Mouse (Mus musculus) neutrophil, adult 83 days (primary cell): ENCODE results near the gene Gm21721. TPM values are rescaled to one million over a fixed set of nuclear protein-coding genes. Genes with fewer than 3 reads are reported as not detected.

Experiments used
- total RNA-seq, 2 experiments: library from RNA; stranded (reverse); gene quantifications; one replicate each; pipeline ENCODE4 v1.2.4; 2023

The Gm21721 gene
- total RNA-seq = not detected

GRCm38 (mm10) chrY:9202090-9202489, at the start of gene Gm21721:
Gene Gm21721 (minus strand): TSS chrY:9202190.

Other genes starting within 250 kb of the Gm21721 start
- not detected for gene Gm21292, start 68.3 kb downstream of the Gm21721 start, total RNA-seq
- not detected for gene Gm21812, start 145.0 kb upstream of the Gm21721 start, total RNA-seq
- not detected for gene Gm21874, start 214.0 kb upstream of the Gm21721 start, total RNA-seq